Mouse (Mus musculus): ENCODE data around the gene Srarp. TPM values are rescaled to one million over a fixed set of nuclear protein-coding genes. Genes with fewer than 3 reads are reported as not detected.

The Srarp gene
- total RNA-seq (2023): not detected

DNA sequence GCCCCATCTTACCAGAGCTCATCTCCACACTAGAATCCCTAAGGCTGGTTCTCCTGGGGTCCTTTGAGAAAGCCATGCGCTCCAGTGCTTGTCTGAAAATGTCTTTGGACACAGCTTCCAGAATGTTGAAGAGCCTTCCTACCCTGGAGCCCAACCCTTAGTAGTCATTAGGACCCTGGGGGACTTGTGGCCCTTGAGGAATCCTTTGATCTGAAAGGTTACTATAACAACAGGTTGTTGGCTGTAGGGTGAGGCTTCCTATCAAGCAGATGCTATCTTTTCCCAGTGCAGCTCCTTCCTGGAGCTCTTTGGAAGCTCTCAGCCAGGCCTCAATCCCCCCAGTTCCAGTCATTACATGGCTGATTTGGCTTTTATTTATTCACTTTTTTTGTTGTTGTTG lies at the start of gene Srarp:
TSS of gene Srarp (minus strand) at position 132 of the 400 bp plus-strand sequence.

DNA sequence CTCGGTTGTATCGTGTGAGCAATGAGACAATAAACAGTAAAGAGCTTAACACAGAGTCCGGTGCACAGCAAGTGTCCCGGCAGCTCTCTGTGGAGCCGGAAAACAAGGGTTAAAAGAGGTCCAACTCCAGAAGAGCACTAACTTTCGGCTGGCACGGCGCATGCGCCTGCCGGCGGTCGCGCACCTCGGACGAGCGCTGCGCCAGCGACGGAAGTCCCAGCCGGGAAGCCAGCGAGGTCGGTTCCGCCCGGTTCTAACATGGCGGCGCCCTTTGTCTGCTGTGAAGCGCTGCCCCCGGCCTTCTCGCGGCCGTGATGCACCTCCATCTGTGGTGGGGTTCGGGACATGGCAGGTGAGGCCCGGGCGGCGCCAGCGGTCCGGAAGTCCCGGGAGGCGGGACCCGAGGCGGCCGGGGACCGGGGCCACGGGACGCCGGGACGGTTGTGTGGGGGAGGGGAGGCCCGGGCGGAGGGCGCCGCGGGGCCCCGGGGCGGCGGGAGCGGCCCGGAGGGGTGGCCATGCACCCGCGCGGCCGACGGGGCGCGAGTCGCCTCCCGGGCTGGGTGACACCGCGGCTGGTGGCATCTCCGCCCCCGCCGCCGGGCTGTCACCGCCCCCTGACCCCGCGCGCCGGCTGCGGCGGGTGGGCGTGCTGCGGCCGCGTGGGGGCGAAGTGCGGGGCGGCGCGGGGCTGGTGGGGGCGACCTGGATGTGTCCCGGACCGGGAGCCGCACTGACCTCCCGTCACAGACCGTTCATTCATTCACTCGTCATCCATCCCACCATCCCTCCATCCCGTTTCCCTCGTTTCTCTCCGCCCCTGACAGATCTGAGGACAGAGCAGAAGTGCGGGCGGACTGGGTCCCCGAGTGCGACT lies 8.8 kb upstream of the Srarp start, which contains the start of gene Zbtb17:
TSS of gene Zbtb17 (plus strand) at position 204 of the 877 bp plus-strand sequence.

DNA sequence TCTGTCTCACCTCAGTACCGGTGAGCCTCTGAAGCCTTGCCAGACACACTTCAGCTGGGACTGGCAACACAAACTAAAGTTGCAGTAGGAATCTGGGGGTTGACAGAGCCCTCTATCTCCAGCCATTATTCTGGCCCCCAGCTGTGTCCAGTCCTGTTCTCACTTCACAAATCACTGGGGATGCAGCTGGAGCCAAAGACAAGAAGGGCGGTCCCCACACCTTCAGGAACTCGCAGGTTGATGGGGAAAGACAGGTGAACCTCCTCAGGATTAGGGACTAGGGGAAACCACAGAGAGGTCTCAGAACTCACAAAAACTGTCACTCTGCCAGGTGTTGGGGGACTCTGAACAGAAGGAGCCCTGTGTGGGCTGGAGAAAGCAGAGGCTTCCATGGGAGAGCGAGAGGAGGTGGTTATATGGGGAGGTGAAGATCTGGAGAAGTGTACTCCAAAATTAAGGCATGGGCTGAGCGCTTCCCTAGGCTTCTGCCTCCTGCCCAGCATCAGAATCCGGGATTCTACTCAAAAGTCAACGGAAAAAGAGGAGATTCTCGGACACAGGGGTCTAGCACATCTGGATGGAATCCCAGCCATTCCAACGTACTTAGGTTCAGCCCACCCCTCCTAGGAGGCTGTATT lies 15.6 kb downstream of the Srarp start, which contains the start of gene Hspb7:
TSS of gene Hspb7 (plus strand) at position 588 of the 638 bp plus-strand sequence.

DNA sequence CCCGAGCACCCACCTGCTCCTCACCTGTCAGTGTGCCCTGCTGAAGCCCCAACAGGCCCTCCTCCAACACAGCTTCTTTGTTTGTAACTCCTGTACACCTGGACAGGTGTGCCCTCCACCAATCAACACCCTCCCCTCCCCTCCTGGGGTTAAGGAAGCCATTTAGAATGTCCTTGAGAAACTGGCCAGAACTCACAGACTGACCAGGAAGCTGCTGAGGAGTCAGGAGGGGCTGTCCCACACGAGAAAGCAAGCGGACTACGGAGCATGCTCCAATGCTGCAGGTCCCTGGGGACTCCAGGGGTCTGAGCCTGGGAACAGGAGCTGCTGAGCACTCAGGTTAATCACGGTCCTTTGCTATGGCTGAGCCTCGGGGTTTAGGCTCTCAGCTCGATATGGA lies 20.0 kb downstream of the Srarp start, which contains the start of gene Clcnkb:
TSS of gene Clcnkb (minus strand) at position 91 of the 400 bp plus-strand sequence.

DNA sequence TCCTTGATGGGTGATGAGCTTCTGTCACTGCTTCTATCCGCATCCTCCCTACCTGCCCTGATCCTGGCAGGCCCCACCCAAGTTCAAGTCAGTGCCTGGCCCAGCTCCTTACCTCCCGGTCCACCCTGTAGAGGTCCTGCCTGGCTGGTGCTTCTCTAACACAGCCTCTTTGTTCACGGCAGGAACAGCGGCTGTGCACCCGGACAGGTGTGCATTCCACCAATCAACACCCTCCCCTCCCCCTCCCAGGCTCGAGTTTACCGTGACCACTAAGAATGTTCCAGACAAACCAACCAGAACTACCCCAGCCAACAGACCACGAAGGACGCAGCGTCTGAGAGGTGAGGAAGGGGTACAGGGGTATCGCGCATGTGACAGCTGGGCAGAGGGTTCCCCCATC lies 37.4 kb downstream of the Srarp start, which contains the start of gene Clcnka:
TSS of gene Clcnka (minus strand) at position 180 of the 400 bp plus-strand sequence.

Other genes with a start within 250 kb of the Srarp start
- gene Rsg1, start 222.1 kb downstream of the Srarp start, total RNA-seq (2023): 1 to 10 TPM; 1.4 to 1.7 TPM
- not detected for gene Arhgef19, start 196.6 kb downstream of the Srarp start, total RNA-seq (2023)
- 1 to 10 TPM; 1.3 to 3.0 TPM for gene Epha2, start 134.9 kb downstream of the Srarp start, total RNA-seq (2023)
- not detected for gene Fam131c, start 67.9 kb downstream of the Srarp start, total RNA-seq (2023)
- not detected for gene Clcnka, start 37.4 kb downstream of the Srarp start, total RNA-seq (2023)
- not detected for gene Clcnkb, start 20.1 kb downstream of the Srarp start, total RNA-seq (2023)
- not detected for gene Hspb7, start 15.3 kb downstream of the Srarp start, total RNA-seq (2023)
- 10 to 100 TPM; 16.7 to 20.7 TPM for gene Zbtb17, start 8.5 kb upstream of the Srarp start, total RNA-seq (2023)
- gene Spen, start 102.5 kb upstream of the Srarp start, total RNA-seq (2023): 10 to 100 TPM; 79.5 to 93.0 TPM
- under 1 TPM in 1 of 2 experiments, not detected in 1; 0.11 TPM for gene Fblim1, start 170.0 kb upstream of the Srarp start, total RNA-seq (2023)
- not detected for gene Tmem82, start 182.5 kb upstream of the Srarp start, total RNA-seq (2023)
- not detected for gene Slc25a34, start 187.7 kb upstream of the Srarp start, total RNA-seq (2023)
- gene Plekhm2, start 228.8 kb upstream of the Srarp start, total RNA-seq (2023): 10 to 100 TPM; 33.1 to 35.7 TPM
- 1 to 10 TPM in 1 of 2 experiments, not detected in 1; 2.8 TPM for gene Rsc1a1, start 249.5 kb upstream of the Srarp start, total RNA-seq (2023)